18 mouse cellular contexts compared by ENCODE assay signal in the genomic region with DNA sequence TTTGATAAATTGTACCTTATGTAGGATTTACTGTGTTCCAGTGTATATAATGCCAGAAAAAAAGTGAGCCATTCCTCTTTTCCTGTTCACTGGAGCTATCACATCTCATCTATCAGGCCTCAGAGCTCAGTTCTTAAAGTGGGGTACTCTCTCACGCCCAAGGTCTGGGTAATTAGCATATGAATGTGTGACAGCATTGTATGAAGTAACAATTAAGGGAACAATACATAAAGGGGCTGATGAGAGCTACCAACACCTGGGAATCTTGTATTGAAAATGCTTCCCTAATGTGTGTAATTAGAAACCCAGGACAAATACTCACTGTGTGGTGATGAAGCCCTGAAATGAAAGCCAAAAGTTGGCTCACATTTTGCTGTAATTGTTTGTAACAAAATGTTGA. TPM values are rescaled to one million over a fixed set of nuclear protein-coding genes. Genes with fewer than 3 reads are reported as not detected.
A peak's percentile ranks its signal among the peaks of the same experiment; 100 is the strongest.
DNase-seq lines count a peak whose midpoint lies in the region; ATAC-seq and TF ChIP-seq lines count a peak whose summit lies in the region.
"Had no signal": no experiment of that assay in that cellular context is flagged by ENCODE, and none has a peak within 500 bp of the region (broad histone marks: within the 10 kb centered on the region; RNA-seq: fewer than 3 reads in every experiment).

No protein-coding gene starts in this region.

- peaks cover 3% of the 10 kb centered on the region; the same call in 1 of the 2 replicates for H3K4me1 ChIP-seq in forebrain, embryonic 11.5 days (replicated peaks; ENCODE audit: control insufficient read depth, insufficient read depth, low read length)
- H3K4me1 ChIP-seq in hindbrain, embryonic 15.5 days (replicated peaks) = no peaks in the 10 kb centered on the region; the same call in 1 of the 2 replicates
- H3K4me1 ChIP-seq: liver, embryonic 12.5 days had no signal

- peak overlapping the region; percentile 23; the same call in 1 of the 2 replicates for H3K27ac ChIP-seq in layer of hippocampus, adult 2 months
- H3K27ac ChIP-seq in forebrain, embryonic 11.5 days (ENCODE audit: low read depth, low read length) = peak overlapping the region; percentile 62; the same call in 1 of the 2 replicates
- H3K27ac ChIP-seq in hindbrain, embryonic 15.5 days (replicated peaks) = peak overlapping the region; percentile 11; the same call in 1 of the 2 replicates
- H3K27ac ChIP-seq: liver, embryonic 12.5 days had no signal

- TF ChIP-seq CTCF in layer of hippocampus, adult 2 months (conservative IDR thresholded peaks at IDR 0.05) = no peak

- no peak overlapping the region for H3K4me3 ChIP-seq in layer of hippocampus, adult 2 months
- H3K4me3 ChIP-seq in forebrain, embryonic 11.5 days (ENCODE audit: low read depth, low read length) = no peak overlapping the region
- no peak overlapping the region for H3K4me3 ChIP-seq in hindbrain, embryonic 15.5 days
- H3K4me3 ChIP-seq: liver, embryonic 12.5 days; myocyte had no signal

- H3K9me3 ChIP-seq in forebrain, embryonic 11.5 days (ENCODE audit: control insufficient read depth, low read length) = no peaks in the 10 kb centered on the region
- H3K9me3 ChIP-seq in hindbrain, embryonic 15.5 days = no peaks in the 10 kb centered on the region
- H3K9me3 ChIP-seq: liver, embryonic 12.5 days had no signal

- no peak overlapping the region for H3K9ac ChIP-seq in forebrain, embryonic 11.5 days (ENCODE audit: low read length)
- H3K9ac ChIP-seq in hindbrain, embryonic 15.5 days = no peak overlapping the region
- H3K9ac ChIP-seq: liver, embryonic 12.5 days had no signal

- no peaks in the 10 kb centered on the region; the same call in 1 of the 2 replicates for H3K36me3 ChIP-seq in forebrain, embryonic 11.5 days (ENCODE audit: control insufficient read depth, insufficient read depth, low read length)
- H3K36me3 ChIP-seq in hindbrain, embryonic 15.5 days = no peaks in the 10 kb centered on the region
- H3K36me3 ChIP-seq: liver, embryonic 12.5 days had no signal

- ATAC-seq in forebrain, embryonic 11.5 days (replicated peaks; ENCODE audit: low FRiP score) = peak; percentile 95
- no peak for ATAC-seq in hindbrain, embryonic 15.5 days (ENCODE audit: low FRiP score, low read depth)
- ATAC-seq: liver, embryonic 12.5 days had no signal

- DNase-seq in layer of hippocampus, adult 2 months (ENCODE audit: low spot score in 2 of 2) = no peak
- DNase-seq in layer of hippocampus, postnatal 14 days (ENCODE audit: low spot score in 2 of 2) = no peak
- no peak for DNase-seq in forebrain, embryonic 11.5 days (ENCODE audit: low spot score)
- peak; percentile 85 for DNase-seq in retina, embryonic 14.5 days (ENCODE audit: low spot score)
- no peak for DNase-seq in left cerebral cortex, adult 18-20 months (ENCODE audit: low spot score in 2 of 2)
- DNase-seq in cerebellum, adult 18-20 months = no peak
- DNase-seq in right cerebral cortex, postnatal 14 days = no peak
- DNase-seq: B cell, adult 2 months; cerebellum, postnatal 14 days; layer of hippocampus, adult 9-11 months; lung, postnatal 10 days; right cerebral cortex, adult 18-20 months had no signal

- H3K27me3 ChIP-seq in forebrain, embryonic 11.5 days (ENCODE audit: control insufficient read depth, insufficient read depth, low read length) = no peaks in the 10 kb centered on the region
- H3K27me3 ChIP-seq in hindbrain, embryonic 15.5 days = no peaks in the 10 kb centered on the region
- H3K27me3 ChIP-seq: liver, embryonic 12.5 days had no signal

- WGBS in forebrain, embryonic 11.5 days = 6% methylated on average over 1 of the region's 1 CpGs
- 8% methylated on average over 1 of the region's 1 CpGs for WGBS in hindbrain, embryonic 15.5 days

- no peak overlapping the region for H3K4me2 ChIP-seq in forebrain, embryonic 11.5 days (ENCODE audit: low read depth, low read length, severe bottlenecking)
- H3K4me2 ChIP-seq in hindbrain, embryonic 15.5 days = no peak overlapping the region
- H3K4me2 ChIP-seq: heart, embryonic 11.5 days; liver, embryonic 12.5 days had no signal

RNA-seq across cellular contexts. Expression of gene Ptprz1, which starts 47.6 kb away (rescaled TPM):
- 100 to 1,000 TPM; 136 to 141 TPM for total RNA-seq in layer of hippocampus, adult 2 months (2021)
- 100 to 1,000 TPM; 206 to 223 TPM for total RNA-seq in layer of hippocampus, postnatal 14 days (2021)
- polyA plus RNA-seq in forebrain, embryonic 11.5 days (2014; fragmentation: Nextera tagmentation; extraction: Ambion mirVana) = 86.6 and 94.4 TPM in 2 replicates
- 70.2 and 71.0 TPM in 2 replicates for polyA plus RNA-seq in hindbrain, embryonic 15.5 days (2015; fragmentation: Nextera tagmentation; extraction: Ambion mirVana)
- total RNA-seq in left cerebral cortex, adult 18-20 months (2021) = 10 to 100 TPM; 88.7 to 98.3 TPM
- total RNA-seq: hematopoietic stem cell, adult 5-6 weeks; MEL had no signal
- polyA plus RNA-seq: myocyte had no signal

Comparison
In these comparisons a context has a peak if more than half of its experiments do, and no peak if none do; other contexts are left out.
1. H3K27ac ChIP-seq: peak in every context shown above with its lines; median percentile 62 in forebrain, embryonic 11.5 days; 23 in layer of hippocampus, adult 2 months; 11 in hindbrain, embryonic 15.5 days.